ENCODE assay signal across 9 mouse cellular contexts in genomic region chr11:12394151-12394550, GRCm38 (mm10).
DNase-seq lines count a peak whose midpoint lies in the region; ATAC-seq and TF ChIP-seq lines count a peak whose summit lies in the region.
"Had no signal": no experiment of that assay in that cellular context is flagged by ENCODE, and none has a peak within 500 bp of the region (broad histone marks: within the 10 kb centered on the region; RNA-seq: fewer than 3 reads in every experiment).

No protein-coding gene starts in this region.

- no peak for TF ChIP-seq EP300 in heart, postnatal 0 days (IDR thresholded peaks at IDR 0.05; ENCODE audit: low read depth)

- H3K4me2 ChIP-seq in heart, postnatal 0 days (ENCODE audit: low read depth, low read length) = no peak overlapping the region

- H3K36me3 ChIP-seq in heart, postnatal 0 days (replicated peaks; ENCODE audit: control insufficient read depth, insufficient read depth, low read length) = no peaks in the 10 kb centered on the region
- H3K36me3 ChIP-seq: midbrain, embryonic 10.5 days had no signal

- no peak for TF ChIP-seq CTCF in heart, postnatal 0 days (IDR thresholded peaks at IDR 0.05; ENCODE audit: low read depth)

- H3K4me1 ChIP-seq in heart, postnatal 0 days (ENCODE audit: control insufficient read depth, insufficient read depth) = peaks cover 31% of the 10 kb centered on the region

- ATAC-seq in heart, postnatal 0 days (ENCODE audit: insufficient read depth, low read depth) = peak; percentile 83; the same call in 1 of the 2 replicates

- peak; percentile 61 for DNase-seq in gastrocnemius, adult 18-20 months (ENCODE audit: low spot score)
- no peak for DNase-seq in gastrocnemius, postnatal 10 days
- DNase-seq in R1 (ENCODE audit: low read depth, low spot score) = peak; percentile 31
- DNase-seq in heart, postnatal 0 days (ENCODE audit: low spot score) = peak; percentile 71
- DNase-seq in lung, postnatal 36 days = peak; percentile 21
- DNase-seq in testis, postnatal 10 days (ENCODE audit: low spot score) = no peak
- no peak for DNase-seq in kidney, postnatal 25 days
- DNase-seq in cerebellum, adult 9-10 months = no peak

- no peak overlapping the region for H3K4me3 ChIP-seq in heart, postnatal 0 days (ENCODE audit: low read depth, low read length)
- H3K4me3 ChIP-seq: midbrain, embryonic 10.5 days had no signal

- WGBS in heart, postnatal 0 days = 14% methylated on average over 3 of the region's 3 CpGs

- H3K9me3 ChIP-seq in heart, postnatal 0 days (replicated peaks; ENCODE audit: control insufficient read depth, low read length) = no peaks in the 10 kb centered on the region
- H3K9me3 ChIP-seq: midbrain, embryonic 10.5 days had no signal

- H3K27ac ChIP-seq in heart, postnatal 0 days (ENCODE audit: low read depth) = peak overlapping the region; percentile 60
- H3K27ac ChIP-seq: midbrain, embryonic 10.5 days had no signal

- no peaks in the 10 kb centered on the region for H3K27me3 ChIP-seq in heart, postnatal 0 days (ENCODE audit: control insufficient read depth, insufficient read depth, low read length)

- no peak overlapping the region for H3K9ac ChIP-seq in heart, postnatal 0 days (replicated peaks; ENCODE audit: low read depth, low read length)

Comparison
In these comparisons a context has a peak if more than half of its experiments do, and no peak if none do; other contexts are left out.
1. DNase-seq: peak in gastrocnemius, adult 18-20 months (single experiment), R1 (single experiment), heart, postnatal 0 days (single experiment) and lung, postnatal 36 days (single experiment); none in gastrocnemius, postnatal 10 days (single experiment), testis, postnatal 10 days (single experiment), kidney, postnatal 25 days (0 of 2) and cerebellum, adult 9-10 months (single experiment).